Mouse (Mus musculus) frontal cortex, postnatal 25 days (tissue): Measurements from ENCODE around the gene Gm17657.

ENCODE experiments used
- DNase-seq, 2 experiments: peaks; one replicate each; pipeline ENCODE4 v3.0.0; 2022; ENCODE audit warnings: low spot score in 2 of 2

Gm17657 gene

DNA sequence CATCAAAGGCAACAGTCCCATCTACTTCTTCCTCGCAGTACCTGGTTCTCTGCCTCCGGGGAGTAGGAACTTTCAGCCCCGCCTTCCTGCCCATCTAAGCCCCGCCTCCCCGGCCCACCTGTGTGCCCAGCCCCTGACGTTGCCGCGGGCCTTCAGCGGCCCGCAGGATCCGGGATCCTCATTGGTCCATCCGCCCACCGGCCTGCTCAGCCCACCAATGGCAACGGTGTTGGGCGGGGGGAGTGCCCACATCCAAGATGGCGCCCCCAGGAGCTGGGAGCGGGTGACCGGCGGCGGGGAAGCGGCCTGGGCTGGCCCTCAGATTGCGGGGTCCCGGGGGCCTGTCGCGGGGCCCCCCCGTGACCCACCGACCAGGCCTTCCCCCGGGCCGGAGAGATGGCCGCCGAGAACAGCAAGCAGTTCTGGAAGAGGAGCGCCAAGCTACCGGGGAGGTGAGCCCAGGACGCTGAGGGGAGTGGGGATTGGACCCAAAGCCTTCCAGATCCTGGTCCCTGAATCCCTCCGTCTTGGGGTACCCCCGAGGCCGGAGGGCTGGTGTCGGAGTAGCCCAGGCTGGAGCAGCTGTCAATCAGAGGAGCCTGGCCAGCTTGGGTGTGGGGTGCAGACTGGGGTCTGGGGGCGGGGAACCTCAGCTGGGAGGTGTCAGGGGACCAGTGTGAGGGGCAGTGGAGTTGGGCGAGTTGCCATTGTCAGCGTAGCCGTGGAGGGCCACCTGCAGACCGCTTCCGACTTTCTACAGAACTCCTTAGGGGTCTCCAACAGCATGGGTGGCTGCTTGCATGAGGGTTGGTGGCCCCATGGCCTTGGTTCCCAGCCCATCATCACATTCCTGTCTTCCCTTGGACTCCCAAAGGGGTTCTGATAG is at the start of gene Gm17657, which contains the start of gene Tbc1d22b:
Gm17657 (minus strand) TSS at position 96 of the 886 bp plus-strand sequence.
Tbc1d22b (plus strand) TSS at position 243 of the 886 bp plus-strand sequence.
- DNase-seq: peak; percentile 80 to 89

DNA sequence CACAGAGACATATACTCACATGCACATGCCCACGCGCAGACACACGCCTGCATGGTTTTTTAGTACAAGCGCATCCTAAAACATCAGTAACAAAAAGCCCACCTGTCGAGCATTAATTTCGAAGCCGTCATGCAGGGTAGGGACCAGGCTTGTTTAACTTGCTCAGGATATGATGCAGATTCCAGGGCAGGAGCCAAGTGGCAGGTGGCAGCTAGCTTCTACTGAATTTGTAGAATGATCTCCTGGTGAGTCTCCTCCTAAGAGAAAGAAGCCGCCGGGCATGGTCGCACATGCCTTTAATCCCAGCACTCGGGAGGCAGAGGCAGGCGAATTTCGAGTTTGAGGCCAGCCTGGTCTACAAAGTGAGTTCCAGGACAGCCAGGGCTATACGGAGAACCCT is 49.6 kb upstream of the Gm17657 start:
- no peak for DNase-seq

DNA sequence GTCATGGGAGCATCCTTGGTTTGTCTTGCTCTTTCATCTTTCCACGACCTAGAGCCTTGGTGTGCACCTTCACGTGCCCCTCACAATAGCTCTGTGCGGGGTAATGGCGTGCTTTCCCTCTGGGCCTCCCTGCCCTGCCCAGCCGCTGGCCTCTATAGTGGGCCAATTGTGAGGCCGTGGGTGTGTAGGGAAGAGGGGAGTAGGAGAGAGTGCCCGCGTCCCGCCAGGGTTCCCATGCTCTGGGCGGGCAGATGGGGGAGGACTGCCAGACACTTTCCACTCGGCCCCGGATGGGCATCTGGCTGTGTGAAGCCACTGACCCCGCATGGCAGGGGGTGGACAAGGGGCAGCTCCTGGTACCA is 47.3 kb upstream of the Gm17657 start:
- DNase-seq: no peak

DNA sequence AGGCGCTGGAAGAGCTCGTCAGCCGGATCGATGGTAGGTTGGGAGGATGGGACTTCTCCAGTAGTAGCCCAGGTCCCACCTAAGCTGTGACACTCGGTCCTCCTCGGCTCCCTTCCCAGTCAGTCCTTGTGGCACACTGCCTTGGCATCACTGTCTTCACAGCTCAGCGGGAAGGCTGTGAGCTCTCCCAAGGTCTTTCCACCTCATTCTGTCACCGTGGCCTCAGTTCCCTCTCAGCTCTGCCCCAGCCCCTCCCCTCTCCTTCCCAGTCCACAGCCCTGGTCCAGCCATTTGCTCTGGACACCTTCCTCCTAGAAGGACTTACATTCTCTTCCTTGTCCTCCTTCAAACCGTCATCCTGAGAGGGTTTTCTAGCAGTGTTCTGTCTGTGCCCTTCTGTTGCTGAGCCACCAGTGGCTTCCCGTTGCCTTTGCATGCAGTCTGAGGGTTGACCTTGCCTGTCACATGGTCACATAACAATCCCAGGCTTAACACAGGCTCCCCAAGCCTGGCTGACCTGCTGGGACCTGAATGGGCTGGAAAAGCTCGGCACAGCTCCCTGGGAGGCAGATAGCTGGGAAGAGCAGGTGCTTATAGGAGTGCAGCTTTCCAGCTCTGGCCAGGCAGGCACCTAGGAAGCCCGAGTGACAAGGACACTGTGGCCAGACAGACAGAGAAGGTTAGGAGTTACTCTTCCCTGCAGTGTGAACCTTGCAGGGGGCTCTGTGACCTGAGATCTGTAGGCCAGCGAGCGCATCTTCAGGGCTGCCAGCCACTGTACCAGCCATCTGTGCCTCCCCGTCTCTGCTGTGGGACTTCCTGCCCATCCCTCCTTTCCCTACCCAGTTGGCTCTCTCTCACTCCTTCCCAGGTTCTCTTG is 46.7 kb upstream of the Gm17657 start:
- DNase-seq: no peak

DNA sequence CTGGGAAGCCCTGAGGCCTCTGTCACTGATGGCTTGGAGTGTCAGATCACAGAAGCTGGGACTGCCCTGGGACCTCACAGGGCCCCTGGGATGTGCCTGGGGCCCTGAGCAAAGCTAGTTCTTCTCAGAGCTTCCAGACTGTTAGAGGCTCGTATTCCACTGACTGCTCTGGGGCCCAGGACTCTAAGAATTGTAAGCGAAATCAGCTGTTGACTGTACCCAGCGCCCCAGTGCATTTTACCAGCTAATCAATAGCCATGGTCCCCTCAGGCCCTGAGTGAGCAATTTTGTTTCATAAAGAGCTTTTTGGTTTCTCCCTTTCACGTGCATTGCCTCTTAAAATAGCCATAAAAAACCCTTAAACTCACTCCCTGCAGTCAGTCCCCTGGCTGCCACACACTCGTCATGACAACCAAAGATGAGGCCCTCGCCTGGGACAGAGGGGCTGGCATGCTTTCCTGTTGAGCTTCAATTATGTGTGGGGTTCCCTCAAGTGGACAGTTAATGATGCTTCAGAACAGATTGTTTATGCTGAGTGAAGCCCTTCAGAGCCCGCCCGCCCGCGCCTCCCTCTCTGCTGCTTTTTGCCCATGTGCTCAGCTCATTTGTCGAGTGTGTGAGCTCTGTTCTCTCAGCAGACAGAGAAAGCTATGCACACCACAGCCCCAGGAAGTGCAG is 39.9 kb upstream of the Gm17657 start:
- DNase-seq: no peak

DNA sequence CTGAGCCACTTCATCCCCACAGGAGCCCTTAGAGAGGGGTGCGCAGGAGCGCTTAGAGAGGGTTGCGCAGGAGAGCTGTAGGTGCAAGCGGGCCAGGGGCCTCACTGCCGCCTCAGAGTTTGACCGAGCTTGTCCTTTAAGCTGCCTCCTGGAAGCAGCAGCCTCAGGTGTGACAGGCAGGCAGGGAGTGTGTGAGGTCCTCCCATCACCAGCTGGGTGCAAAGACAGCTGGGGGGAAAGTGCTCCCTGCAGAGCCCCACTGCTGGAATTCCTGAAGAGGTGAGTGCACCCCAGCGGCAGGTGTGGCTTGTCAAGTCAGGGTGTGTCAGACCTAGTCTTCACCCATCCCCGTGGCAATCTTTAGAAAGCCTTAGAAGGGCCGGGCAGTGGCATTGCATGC is 37.5 kb upstream of the Gm17657 start:
- no peak for DNase-seq

DNA sequence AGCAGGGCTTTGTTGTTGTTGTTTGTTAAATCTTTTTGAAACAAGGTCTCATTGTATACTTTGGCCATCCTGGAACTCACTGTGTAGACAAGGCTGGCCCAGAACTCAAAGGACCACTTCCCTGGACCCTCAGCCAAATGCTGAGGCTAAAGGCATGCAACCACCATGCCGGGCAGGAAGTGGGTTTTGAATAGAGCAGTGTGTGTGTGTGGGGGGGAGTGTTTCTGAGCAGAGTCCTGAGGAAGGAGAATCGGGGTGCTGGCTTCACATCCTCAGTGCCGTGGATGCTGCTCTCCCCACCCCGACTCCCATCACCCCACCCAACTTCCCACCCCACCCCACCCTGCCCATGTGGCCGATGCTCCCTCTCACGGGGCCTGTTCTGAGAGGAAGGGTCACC is 36.0 kb upstream of the Gm17657 start:
- DNase-seq: no peak

DNA sequence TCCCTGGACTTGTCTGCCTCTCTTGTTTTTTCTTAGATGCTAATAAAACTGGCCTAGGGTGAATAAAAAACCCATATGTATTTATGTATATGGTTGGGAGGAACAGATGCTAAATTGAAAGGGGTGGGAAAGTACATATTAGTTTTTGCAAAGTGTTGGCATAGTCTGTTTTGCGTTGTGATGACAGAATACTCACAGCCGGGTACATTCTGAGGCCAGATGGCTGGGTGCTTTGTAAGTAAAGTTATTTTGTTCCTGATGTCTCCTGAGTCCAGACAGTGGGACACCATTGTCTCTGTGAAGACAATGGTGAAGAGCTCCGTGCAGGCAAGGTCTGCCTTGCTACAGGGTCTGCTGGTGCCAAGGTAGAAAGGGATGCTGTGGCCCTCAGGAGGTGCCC is 35.3 kb upstream of the Gm17657 start:
- DNase-seq: no peak

DNA sequence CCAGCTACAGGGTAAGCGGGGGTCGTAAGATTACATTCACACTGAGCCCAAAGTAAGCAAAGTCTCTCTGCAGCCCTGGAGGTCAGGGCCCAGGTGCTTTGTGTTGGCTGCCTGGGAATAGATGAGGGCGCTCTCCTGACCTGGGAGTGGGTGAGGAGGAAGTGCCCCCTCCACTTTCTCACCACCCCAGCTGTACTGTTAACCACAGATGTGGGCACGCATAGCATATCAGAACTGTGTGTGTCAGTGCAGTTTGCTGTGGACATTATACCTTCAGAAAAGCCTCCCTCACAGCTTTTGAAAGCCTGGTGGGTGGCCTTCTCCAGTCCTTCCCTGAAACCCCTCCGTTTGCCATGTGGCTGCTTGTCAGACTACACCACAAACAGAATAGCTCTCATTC is 34.9 kb upstream of the Gm17657 start:
- no peak for DNase-seq

DNA sequence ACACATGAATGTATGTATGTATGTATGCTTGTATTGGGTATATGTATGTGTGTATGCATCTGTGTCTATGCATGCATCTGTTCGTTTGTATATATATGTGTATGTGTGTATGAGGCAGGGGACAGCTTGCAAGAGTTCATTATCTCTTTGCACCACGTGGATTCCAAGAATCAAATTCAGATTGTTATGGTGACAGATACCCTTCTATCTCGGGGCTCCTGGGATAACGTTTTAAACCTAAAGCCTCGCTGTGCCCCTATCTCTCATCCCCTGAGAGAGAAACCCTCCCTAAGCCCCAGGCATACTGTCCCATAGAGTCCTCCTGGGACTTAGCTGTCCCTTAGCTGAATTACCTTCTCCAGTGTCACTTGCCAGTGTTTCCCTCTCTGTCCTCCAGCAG is 34.1 kb upstream of the Gm17657 start:
- no peak for DNase-seq

DNA sequence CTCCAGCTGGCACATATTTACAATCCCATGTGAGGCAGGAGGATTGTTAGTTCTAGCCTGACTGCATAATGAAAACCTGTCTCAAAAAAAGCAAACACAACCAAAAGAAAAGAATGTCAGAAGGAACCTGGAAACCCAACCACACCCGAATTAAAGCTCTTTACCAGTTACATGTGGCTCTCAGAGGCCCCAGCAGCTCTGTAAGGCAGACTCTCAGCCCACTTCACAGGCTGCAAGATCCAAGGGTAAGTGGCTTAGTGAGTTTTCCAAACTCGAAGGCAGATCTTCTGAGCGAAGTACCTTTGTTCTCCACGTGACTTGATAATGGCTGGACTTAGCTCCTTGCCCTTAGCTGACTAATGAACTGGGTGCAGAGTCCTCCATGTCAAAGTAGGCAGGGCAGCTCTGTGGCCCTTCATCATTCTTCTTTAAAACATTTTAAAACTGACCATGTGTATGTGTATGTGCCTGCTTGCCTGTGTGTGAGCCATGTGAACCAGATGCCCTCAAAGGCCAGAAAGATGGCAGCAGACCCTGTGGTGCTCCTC is 30.2 kb upstream of the Gm17657 start:
- DNase-seq: no peak

DNA sequence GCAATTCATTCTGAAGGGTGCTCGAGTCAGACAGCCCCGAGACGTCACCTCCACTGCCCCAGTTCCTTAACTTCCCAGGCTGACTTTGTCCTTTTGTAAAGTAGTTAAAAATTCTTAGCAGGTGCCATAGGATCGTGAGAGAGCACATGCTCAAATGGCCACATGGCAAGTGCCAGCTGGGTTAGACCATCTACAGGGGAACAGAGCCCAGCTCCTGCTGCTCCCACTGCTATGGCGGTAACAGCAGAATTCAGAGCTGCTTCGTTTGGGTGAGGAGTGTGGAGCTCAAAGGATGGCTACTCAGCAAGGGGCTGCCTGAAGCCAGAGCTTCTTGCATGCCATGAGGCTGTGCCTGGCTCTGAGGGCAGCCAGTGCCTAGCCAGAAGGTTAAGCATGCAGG is 20.4 kb upstream of the Gm17657 start:
- no peak for DNase-seq

DNA sequence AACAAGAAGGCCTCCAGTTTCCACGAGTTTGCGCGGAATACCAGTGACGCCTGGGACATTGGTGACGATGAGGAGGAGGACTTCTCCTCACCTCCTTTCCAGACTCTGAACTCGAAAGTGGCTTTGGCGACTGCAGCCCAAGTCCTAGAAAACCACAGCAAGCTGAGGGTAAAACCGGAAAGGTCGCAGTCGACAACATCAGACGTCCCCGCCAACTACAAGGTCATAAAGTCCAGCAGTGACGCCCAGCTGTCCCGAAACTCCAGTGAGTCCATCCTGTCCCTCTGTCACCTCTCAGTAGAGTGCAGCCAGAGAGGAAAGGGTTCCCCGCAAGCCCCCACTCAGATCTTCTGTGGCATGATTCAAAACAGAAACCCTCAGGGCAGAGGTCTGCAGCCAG is 19.0 kb upstream of the Gm17657 start:
- DNase-seq: no peak

DNA sequence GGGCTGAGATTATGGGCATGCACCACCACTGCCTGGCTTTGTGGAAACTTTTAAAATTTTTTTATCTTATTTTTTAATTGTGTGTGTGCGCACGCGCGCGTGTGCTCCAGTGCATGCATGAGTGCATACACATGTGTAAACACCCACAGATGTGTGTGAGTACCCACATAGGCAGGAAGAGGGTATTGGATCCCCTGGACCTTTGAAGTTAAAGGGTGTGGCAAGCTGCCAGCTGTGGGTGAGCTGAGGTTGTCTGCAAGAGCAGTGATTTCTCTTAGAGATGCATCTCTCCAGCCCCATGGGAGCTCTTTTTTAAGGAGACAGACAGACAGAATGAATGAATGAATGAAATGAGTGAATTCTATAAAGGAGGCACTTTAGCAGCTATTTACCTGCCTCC is 16.1 kb upstream of the Gm17657 start:
- no peak for DNase-seq

DNA sequence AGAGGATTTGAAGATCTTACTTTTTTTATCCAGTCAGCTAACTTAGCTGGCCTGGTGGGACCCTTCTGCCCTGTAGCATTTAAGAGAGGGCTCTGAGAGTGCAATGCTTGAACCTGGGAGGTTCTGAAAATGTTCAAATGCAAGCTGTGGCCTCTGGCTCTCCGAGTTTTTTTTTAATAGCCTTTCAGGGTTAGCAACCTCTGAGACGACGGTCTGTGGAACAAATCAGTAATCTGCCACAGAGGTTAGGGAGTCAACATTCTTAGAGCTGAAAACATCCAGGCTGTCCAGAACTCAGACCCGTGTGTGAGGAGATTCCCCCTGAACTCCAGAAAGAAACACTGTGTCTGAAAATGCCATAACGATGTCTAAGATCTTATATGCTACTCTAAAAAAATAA is 9.0 kb upstream of the Gm17657 start:
- DNase-seq: no peak

DNA sequence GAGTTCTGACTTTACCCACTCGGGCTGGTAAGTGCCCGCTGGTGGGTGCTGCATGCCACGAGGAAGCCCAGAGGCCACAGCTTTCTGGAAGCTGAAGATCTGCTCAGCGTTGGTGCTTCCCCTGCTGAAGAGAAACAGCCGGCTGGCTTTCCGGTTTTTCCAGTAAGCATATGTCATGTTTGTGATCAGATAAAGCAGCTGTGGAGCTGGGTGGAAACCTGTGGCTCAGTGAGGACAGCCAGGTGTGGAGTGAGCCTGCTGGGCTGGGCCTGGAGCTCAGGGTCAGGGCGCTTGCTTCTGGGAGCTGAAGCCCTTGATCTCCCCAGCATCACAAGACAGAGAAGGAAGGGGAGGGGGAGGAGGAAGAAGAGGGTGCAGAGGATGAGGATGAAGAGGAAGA is 7.5 kb upstream of the Gm17657 start:
- no peak for DNase-seq

DNA sequence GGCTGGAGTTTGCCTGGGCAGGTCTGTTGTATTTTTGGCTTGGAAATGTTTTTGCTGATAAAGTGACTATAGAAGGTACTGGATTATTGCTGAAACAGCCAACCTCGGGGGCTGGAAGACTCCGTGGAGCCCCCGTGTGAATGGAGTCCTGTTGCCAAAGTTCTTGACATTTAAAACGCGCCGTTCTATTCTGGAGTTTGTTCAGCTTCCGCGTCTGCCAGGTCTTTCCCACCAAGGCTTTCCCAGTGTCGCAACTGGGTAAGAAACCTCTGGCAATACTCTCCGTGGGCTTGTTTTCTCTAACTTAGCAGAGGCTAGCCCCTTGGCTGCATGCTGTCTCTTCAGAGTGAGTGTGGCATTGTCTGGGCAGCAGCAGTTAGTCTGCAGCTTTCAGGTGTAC is 7.0 kb upstream of the Gm17657 start:
- no peak for DNase-seq

DNA sequence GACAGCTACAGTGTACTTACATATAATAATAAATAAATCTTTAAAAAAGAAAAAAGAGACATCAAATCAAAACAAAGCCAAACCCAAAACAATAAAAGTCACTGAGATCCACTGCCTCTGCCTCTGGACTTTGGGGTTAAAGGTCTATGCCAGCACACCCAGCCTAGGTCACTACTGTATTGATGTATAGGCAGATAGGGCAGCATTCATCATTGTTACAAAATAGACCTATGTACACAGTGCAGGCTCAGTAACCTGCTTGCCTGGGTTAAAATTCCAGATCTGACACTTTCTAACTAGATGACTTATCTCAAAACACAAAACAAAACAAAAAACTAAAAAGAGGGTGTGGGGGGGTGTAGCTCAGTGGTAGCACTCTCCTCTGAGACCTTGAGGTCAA is 4.7 kb upstream of the Gm17657 start:
- DNase-seq: no peak

DNA sequence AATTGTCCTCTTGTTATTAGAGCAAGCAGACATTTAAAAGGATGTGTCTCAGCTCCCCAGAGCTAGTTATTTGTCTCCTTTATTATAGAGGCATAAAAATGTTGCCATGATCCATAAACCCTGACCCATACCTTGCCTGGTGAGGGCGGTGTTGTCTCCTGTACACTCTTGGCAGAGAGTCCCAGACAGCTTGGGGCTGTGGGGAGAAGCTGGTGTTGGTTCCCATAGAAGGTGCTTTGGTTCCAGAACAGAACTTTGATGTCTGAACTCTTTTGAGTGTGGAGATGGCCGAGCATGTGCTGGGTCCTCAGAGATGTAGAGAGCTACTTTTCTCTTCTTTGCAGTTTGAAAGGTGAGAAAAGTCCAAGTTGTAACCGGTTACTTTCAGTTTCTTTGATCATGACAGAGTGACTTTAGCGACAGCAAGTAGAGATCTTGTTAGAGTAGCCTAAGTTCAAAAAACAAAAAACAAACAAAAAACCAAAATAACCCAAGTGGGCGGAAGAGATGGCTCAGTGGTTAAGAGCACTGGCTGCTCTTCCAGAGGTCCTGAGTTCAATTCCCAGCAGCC is 2.8 kb upstream of the Gm17657 start, which contains the start of gene Tmem217:
Tmem217 (minus strand) TSS at position 224 of the 571 bp plus-strand sequence.
- DNase-seq: no peak

DNA sequence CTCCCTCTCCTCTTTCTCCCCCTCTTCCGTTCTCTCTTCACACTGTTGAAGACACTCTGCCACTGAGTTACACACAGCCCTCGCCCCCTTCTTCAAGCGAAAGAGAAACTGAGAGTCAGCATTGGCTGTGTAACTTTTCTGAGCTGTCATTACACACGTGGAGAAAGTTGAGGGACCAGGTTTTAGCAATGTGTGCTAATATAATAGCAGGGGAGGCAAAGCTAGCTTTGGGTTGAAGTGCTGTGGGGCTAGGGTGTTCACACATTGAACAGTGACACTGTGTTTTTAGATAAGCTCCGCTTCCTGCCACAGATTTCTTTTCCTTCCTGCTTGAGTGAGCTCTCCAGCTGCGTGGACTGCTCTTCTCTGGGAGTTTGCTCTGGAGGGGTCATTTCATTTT is 1.6 kb upstream of the Gm17657 start:
- no peak for DNase-seq

DNA sequence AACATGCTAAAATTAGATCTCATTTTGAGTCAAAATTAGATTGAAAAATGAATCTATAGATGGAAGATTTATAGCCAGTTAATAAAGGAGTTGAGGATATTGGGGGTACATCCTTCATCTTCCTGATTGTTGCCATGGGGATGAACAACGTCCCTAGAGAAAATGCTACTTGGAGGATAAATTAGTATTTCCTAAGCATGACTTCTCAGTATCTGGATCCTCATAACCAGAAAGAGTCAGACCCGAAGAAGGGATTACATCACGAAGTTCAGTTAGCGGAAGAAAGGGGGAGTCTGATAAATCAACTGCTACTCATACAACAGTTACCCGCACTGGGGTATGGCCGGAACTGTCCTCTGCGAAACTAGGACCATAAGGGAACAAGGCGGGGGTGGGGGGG is 444 bp downstream of the Gm17657 start:
- DNase-seq: no peak

DNA sequence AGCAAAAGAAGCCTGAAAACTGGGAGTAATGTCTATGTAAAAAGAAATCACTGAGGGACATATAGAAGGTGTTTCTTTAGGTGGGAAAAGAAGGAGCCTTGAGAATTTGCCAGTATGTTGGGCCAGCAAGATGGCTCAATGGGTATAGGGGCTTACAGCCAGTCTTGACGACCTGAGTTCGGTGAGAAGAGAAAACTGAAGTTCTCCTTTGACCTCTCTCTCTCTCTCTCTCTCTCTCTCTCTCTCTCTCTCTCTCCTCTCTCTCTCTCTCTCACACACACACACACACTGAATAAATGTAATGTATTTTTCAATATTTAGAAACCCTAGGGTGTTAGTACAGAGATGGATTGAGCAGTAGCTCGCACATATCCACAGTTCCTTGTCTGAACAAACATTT is 944 bp downstream of the Gm17657 start:
- no peak for DNase-seq
